Mouse (Mus musculus) ES-E14 (cell line): ENCODE results near the gene Lamb3. TPM values are rescaled to one million over a fixed set of nuclear protein-coding genes. Genes with fewer than 3 reads are reported as not detected.
A peak's percentile ranks its signal among the peaks of the same experiment; 100 is the strongest.

Source experiments
- DNase-seq: peaks from one replicate; pipeline ENCODE4 v3.0.0-alpha.2; 2013; ENCODE audit warnings: low read depth, low spot score
- H3K27ac ChIP-seq: 2 replicates; pipeline ENCODE4 v1.5.1; 2012; ENCODE audit warnings: low read depth, mild to moderate bottlenecking, low read length, moderate library complexity, mixed read lengths; ENCODE audit not compliant: poor library complexity, insufficient read depth, severe bottlenecking
- H3K36me3 ChIP-seq: 2 replicates; pipeline ENCODE4 v1.6.1; 2012; ENCODE audit warnings: mild to moderate bottlenecking, low read length, moderate library complexity, mixed read lengths; ENCODE audit not compliant: control insufficient read depth, poor library complexity, insufficient read depth, severe bottlenecking
- H3K4me1 ChIP-seq, 2 experiments: fragments of 150-350 bp in 1 of 2; sonication (generic) in 1 of 2; 2 replicates each; pipeline ENCODE4 v1.6.1; 2012; ENCODE audit warnings: low read length in 2 of 2, mild to moderate bottlenecking in 1 of 2, mixed read lengths in 1 of 2; ENCODE audit not compliant: control insufficient read depth in 2 of 2, insufficient read depth in 2 of 2, poor library complexity in 1 of 2
- H3K4me3 ChIP-seq, 2 experiments: fragments of 150-350 bp in 1 of 2; sonication (generic) in 1 of 2; 2 replicates each; pipeline ENCODE4 v1.5.1; 2012; ENCODE audit warnings: low read length in 2 of 2, low read depth in 1 of 2, mild to moderate bottlenecking in 1 of 2, mixed read lengths in 1 of 2; ENCODE audit not compliant: insufficient read depth in 1 of 2, poor library complexity in 1 of 2, severe bottlenecking in 1 of 2
- H3K9ac ChIP-seq: 2 replicates; pipeline ENCODE4 v1.6.1; 2012; ENCODE audit warnings: low read depth, mild to moderate bottlenecking, low read length, mixed read lengths; ENCODE audit not compliant: poor library complexity, insufficient read depth, severe bottlenecking
- H3K9me3 ChIP-seq: fragments of 150-350 bp; sonication (generic); 2 replicates; pipeline ENCODE4 v1.6.1; 2012; ENCODE audit warnings: low read depth, mild to moderate bottlenecking, low read length; ENCODE audit not compliant: control insufficient read depth, insufficient read depth
- CHD2 ChIP-seq: IDR thresholded peaks from 2 replicates; pipeline ENCODE4 v1.6.1; 2014; ENCODE audit warnings: mild to moderate bottlenecking, low read depth, low read length, inconsistent platforms
- HCFC1 ChIP-seq: IDR thresholded peaks from 2 replicates; pipeline ENCODE4 v1.6.1; 2012; ENCODE audit warnings: low read length, inconsistent platforms, borderline replicate concordance; ENCODE audit not compliant: insufficient read depth
- MAFK ChIP-seq: IDR thresholded peaks from 2 replicates; pipeline ENCODE4 v1.6.1; 2014; ENCODE audit warnings: mild to moderate bottlenecking, low read depth, low read length, inconsistent platforms; ENCODE audit not compliant: insufficient read depth
- ZC3H11A ChIP-seq: IDR thresholded peaks from 2 replicates; pipeline ENCODE4 v1.6.1; 2012; ENCODE audit warnings: low read depth, mild to moderate bottlenecking, inconsistent platforms, low read length, borderline replicate concordance
- ZNF384 ChIP-seq: IDR thresholded peaks from 2 replicates; pipeline ENCODE4 v1.6.1; 2012; ENCODE audit warnings: low read depth, low read length, inconsistent platforms
- in situ Hi-C, 2 experiments: fragments of 600-800 bp; cut with MboI; formaldehyde crosslinking; loops; one replicate each; pipeline ENCODE4 v1.15.1; 2025; ENCODE audit warnings: low sequenced_read_pairs in 2 of 2, inconsistent platforms in 1 of 2; ENCODE audit not compliant: unreplicated experiment in 2 of 2
- total RNA-seq: library from RNA; depleted of rRNA; stranded (reverse); fragments of 300-350 nt; gene quantifications from 2 replicates; pipeline ENCODE4 v1.2.3, GENCODE M21; 2012

Lamb3 gene
- total RNA-seq, 1 experiment: 2.9 TPM

GRCm38 (mm10) chr1:193169228-193169627 lies 38.3 kb upstream of the Lamb3 start:
- DNase-seq: no peak
- no peak overlapping the region for H3K9ac ChIP-seq
- TF ChIP-seq ZNF384 (no peak), CHD2 (no peak), HCFC1 (no peak), ZC3H11A (no peak), MAFK (no peak)
- H3K27ac ChIP-seq: no peak overlapping the region
- no peak overlapping the region for H3K4me3 ChIP-seq
- H3K9me3 ChIP-seq: no peaks in the 10 kb centered on the region
- peaks cover 0 to 2% of the 10 kb centered on the region in 2 experiments; a peak in 1 of 4 replicates for H3K4me1 ChIP-seq
- no peaks in the 10 kb centered on the region for H3K36me3 ChIP-seq
- in situ Hi-C loops: no loop called here

DNA sequence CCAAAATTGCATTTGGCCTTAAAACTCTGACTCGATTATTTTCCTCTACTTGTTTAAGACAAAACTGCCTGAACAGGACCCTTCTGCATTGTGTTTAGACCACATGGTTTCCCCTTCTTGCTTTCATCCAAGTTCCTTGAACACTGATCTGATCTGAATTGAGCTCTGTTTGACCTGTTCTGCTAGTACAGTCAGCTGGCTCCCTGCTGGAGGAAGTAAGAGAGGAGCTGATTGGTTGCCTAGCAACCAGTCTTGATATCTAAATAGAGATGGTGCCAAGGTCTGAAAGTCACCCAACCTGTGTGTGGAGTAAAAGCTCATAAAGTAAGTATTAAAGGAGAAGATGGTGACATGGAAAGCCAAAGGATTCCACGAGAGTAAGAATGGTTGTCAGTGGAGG lies 37.6 kb upstream of the Lamb3 start:
- Histone ChIP-seq H3K4me3 (no peak overlapping the region), H3K4me1 (peaks cover 0 to 2% of the 10 kb centered on the region in 2 experiments; a peak in 2 of 4 replicates), H3K9ac (no peak overlapping the region), H3K9me3 (no peaks in the 10 kb centered on the region), H3K27ac (no peak overlapping the region), H3K36me3 (no peaks in the 10 kb centered on the region)
- in situ Hi-C loops: no loop called here
- DNase-seq: no peak
- TF ChIP-seq ZC3H11A: no peak
- no peak for TF ChIP-seq ZNF384
- no peak for TF ChIP-seq CHD2
- TF ChIP-seq MAFK: no peak
- no peak for TF ChIP-seq HCFC1

- Histone ChIP-seq H3K27ac (no peak overlapping the region), H3K9me3 (no peaks in the 10 kb centered on the region), H3K4me1 (peaks cover 0 to 2% of the 10 kb centered on the region in 2 experiments; a peak in 2 of 4 replicates), H3K36me3 (no peaks in the 10 kb centered on the region), H3K9ac (peak overlapping the region; percentile 96), H3K4me3 (peak overlapping the region; percentile 93 to 98)
- DNase-seq: peak; percentile 99
- TF ChIP-seq CHD2 (no peak), MAFK (no peak), ZC3H11A (no peak), ZNF384 (no peak), HCFC1 (no peak; the same call in 1 of the 2 replicates)
- in situ Hi-C loops: no loop called here
Measured at GRCm38 (mm10) chr1:193172991-193173809, 34.3 kb upstream of the Lamb3 start.

GRCm38 (mm10) chr1:193173810-193174129 lies 33.7 kb upstream of the Lamb3 start:
- in situ Hi-C loops: no loop called here
- H3K9me3 ChIP-seq: no peaks in the 10 kb centered on the region
- H3K9ac ChIP-seq: peak overlapping the region; percentile 73
- DNase-seq: no peak
- H3K36me3 ChIP-seq: no peaks in the 10 kb centered on the region
- H3K4me1 ChIP-seq: peaks cover 0 to 2% of the 10 kb centered on the region in 2 experiments; a peak in 2 of 4 replicates
- H3K27ac ChIP-seq: no peak overlapping the region
- H3K4me3 ChIP-seq: peak overlapping the region; percentile 76 to 98
- TF ChIP-seq ZC3H11A (no peak), CHD2 (no peak), HCFC1 (no peak), MAFK (no peak), ZNF384 (no peak)
